Mouse (Mus musculus) kidney, adult 2 months (tissue): ENCODE results near the gene Rps6kc1.

Experiments
- CTCF ChIP-seq: fragments of 200-500 bp; conservative IDR thresholded peaks from 2 replicates; pipeline ENCODE4 v1.5.1; 2011; ENCODE audit warnings: low read depth, mild to moderate bottlenecking, control low read depth, low read length, moderate library complexity, mixed read lengths; ENCODE audit not compliant: insufficient read depth, insufficient read length
- POLR2A ChIP-seq: fragments of 200-500 bp; IDR thresholded peaks from one replicate; pipeline ENCODE4 v1.6.1; 2011; ENCODE audit warnings: low read depth, low read length, control low read depth

DNA sequence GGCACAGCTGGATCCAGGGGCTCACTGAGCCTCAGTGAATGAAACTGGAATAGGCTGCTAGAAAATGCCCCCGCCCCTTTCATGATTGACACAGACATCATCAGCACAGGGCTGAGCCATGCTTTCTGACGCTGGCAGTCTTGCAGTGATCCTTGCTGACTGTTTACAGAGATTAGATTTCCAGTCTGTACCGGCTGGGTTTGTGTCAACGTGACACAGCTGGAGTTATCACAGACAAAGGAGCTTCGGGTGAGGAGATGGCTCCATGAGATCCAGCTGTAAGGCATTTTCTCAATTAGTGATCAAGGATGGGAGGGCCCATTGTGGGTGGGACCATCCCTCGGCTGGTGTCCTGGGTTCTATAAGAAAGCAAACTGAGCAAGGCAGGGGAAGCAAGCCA is 214.0 kb downstream of the Rps6kc1 start:
- no peak for TF ChIP-seq CTCF
- TF ChIP-seq POLR2A = no peak
